Mouse (Mus musculus) CH12.LX (cell line): ENCODE measurements around the gene Srp68. TPM values are rescaled to one million over a fixed set of nuclear protein-coding genes. Genes with fewer than 3 reads are reported as not detected.

Source experiments
- DNase-seq: peaks from one replicate; pipeline ENCODE4 v3.0.0-alpha.2; 2013; ENCODE audit errors: extremely low read depth
- H3K27ac ChIP-seq: 2 replicates; pipeline ENCODE4 v1.5.1; 2012; ENCODE audit warnings: low read depth, mild to moderate bottlenecking, control low read depth, moderate library complexity; ENCODE audit not compliant: insufficient read depth
- H3K27me3 ChIP-seq: replicated peaks from 2 replicates; pipeline ENCODE3; 2012; ENCODE audit warnings: inconsistent platforms
- H3K36me3 ChIP-seq, 2 experiments: replicated peaks in 1 of 2; 2 replicates each; pipeline versions ENCODE3 to v1.6.1; 2012; ENCODE audit warnings: inconsistent platforms in 1 of 2, low read length in 1 of 2, mild to moderate bottlenecking in 1 of 2, mixed read lengths in 1 of 2, moderate library complexity in 1 of 2; ENCODE audit not compliant: control insufficient read depth in 1 of 2, insufficient read depth in 1 of 2
- H3K4me1 ChIP-seq, 2 experiments: 2 replicates each; pipeline ENCODE4 v1.6.1; 2012; ENCODE audit warnings: inconsistent platforms in 1 of 2, moderate library complexity in 1 of 2; ENCODE audit not compliant: insufficient read depth in 2 of 2, control insufficient read depth in 1 of 2
- H3K4me2 ChIP-seq: 2 replicates; pipeline ENCODE4 v1.6.1; 2012; ENCODE audit warnings: low read depth, mild to moderate bottlenecking, control low read depth; ENCODE audit not compliant: poor library complexity, insufficient read depth, severe bottlenecking
- H3K4me3 ChIP-seq, 3 experiments: fragments of 150-350 bp in 1 of 3; sonication (generic) in 1 of 3; replicated peaks in 1 of 3; 2 replicates each; pipeline versions ENCODE3 to v1.5.1; 2011 to 2012; ENCODE audit warnings: low read depth in 2 of 3, low read length in 2 of 3, mild to moderate bottlenecking in 2 of 3, moderate library complexity in 2 of 3, control low read depth in 1 of 3, improper control_type of control experiment in 1 of 3, inconsistent platforms in 1 of 3, mixed read lengths in 1 of 3; ENCODE audit not compliant: poor library complexity in 1 of 3
- H3K79me2 ChIP-seq: replicated peaks from 2 replicates; pipeline ENCODE4 v1.6.1; 2012; ENCODE audit warnings: mild to moderate bottlenecking, moderate library complexity; ENCODE audit not compliant: control insufficient read depth, poor library complexity, insufficient read depth, severe bottlenecking; ENCODE audit errors: extremely low read depth
- H3K9ac ChIP-seq: 2 replicates; pipeline ENCODE4 v1.6.1; 2012; ENCODE audit warnings: low read depth, mild to moderate bottlenecking, control low read depth, moderate library complexity; ENCODE audit not compliant: insufficient read depth
- H3K9me3 ChIP-seq: replicated peaks from 2 replicates; pipeline ENCODE3; 2012; ENCODE audit warnings: low read length, inconsistent platforms, mixed read lengths
- BHLHE40 ChIP-seq: IDR thresholded peaks from 2 replicates; pipeline ENCODE4 v1.6.1; 2011; ENCODE audit warnings: mild to moderate bottlenecking, low read depth, low read length, improper control_type of control experiment
- CHD1 ChIP-seq: IDR thresholded peaks from 2 replicates; pipeline ENCODE4 v1.6.1; 2012; ENCODE audit warnings: low read depth, low read length, improper control_type of control experiment, inconsistent platforms
- CHD2 ChIP-seq: IDR thresholded peaks from 2 replicates; pipeline ENCODE4 v1.6.1; 2011; ENCODE audit warnings: low read length, improper control_type of control experiment
- CTCF ChIP-seq, 2 experiments: IDR thresholded peaks in 1 of 2; conservative IDR thresholded peaks in 1 of 2; 2 replicates each; pipeline ENCODE4 v1.5.1; 2011 to 2012; ENCODE audit warnings: low read depth in 2 of 2, low read length in 2 of 2, improper control_type of control experiment in 1 of 2, inconsistent platforms in 1 of 2, mild to moderate bottlenecking in 1 of 2, moderate library complexity in 1 of 2
- E2F4 ChIP-seq: IDR thresholded peaks from 2 replicates; pipeline ENCODE4 v1.6.1; 2011; ENCODE audit warnings: low read depth, low read length, improper control_type of control experiment; ENCODE audit not compliant: insufficient replicate concordance
- ELF1 ChIP-seq: IDR thresholded peaks from 2 replicates; pipeline ENCODE4 v1.6.1; 2014; ENCODE audit warnings: low read depth, mild to moderate bottlenecking, inconsistent platforms, low read length, improper control_type of control experiment
- EP300 ChIP-seq: IDR thresholded peaks from 2 replicates; pipeline ENCODE4 v1.6.1; 2011; ENCODE audit warnings: low read length, improper control_type of control experiment
- ETS1 ChIP-seq: conservative IDR thresholded peaks from 2 replicates; pipeline ENCODE4 v1.6.1; 2012; ENCODE audit warnings: low read depth, mild to moderate bottlenecking, inconsistent platforms, low read length, improper control_type of control experiment, moderate library complexity
- GABPA ChIP-seq: IDR thresholded peaks from 2 replicates; pipeline ENCODE4 v1.6.1; 2012; ENCODE audit warnings: low read depth, low read length, improper control_type of control experiment, inconsistent platforms; ENCODE audit not compliant: insufficient replicate concordance
- HCFC1 ChIP-seq: IDR thresholded peaks from 2 replicates; pipeline ENCODE4 v1.6.1; 2012; ENCODE audit warnings: low read depth, mild to moderate bottlenecking, inconsistent platforms, low read length, improper control_type of control experiment
- IRF4 ChIP-seq: IDR thresholded peaks from 2 replicates; pipeline ENCODE4 v1.6.1; 2014; ENCODE audit warnings: low read depth, mild to moderate bottlenecking, inconsistent platforms, low read length, improper control_type of control experiment
- JUN ChIP-seq: IDR thresholded peaks from 2 replicates; pipeline ENCODE4 v1.6.1; 2011; ENCODE audit warnings: low read depth, mild to moderate bottlenecking, low read length, improper control_type of control experiment, moderate library complexity; ENCODE audit not compliant: insufficient read depth
- JUND ChIP-seq: conservative IDR thresholded peaks from 2 replicates; pipeline ENCODE4 v1.6.1; 2011; ENCODE audit warnings: low read depth, low read length, improper control_type of control experiment
- KAT2A ChIP-seq: IDR thresholded peaks from 2 replicates; pipeline ENCODE4 v1.6.1; 2012; ENCODE audit warnings: low read length, improper control_type of control experiment, inconsistent platforms; ENCODE audit not compliant: insufficient replicate concordance
- MAFK ChIP-seq: IDR thresholded peaks from 2 replicates; pipeline ENCODE4 v1.6.1; 2011; ENCODE audit warnings: low read length, improper control_type of control experiment; ENCODE audit not compliant: insufficient replicate concordance
- MAX ChIP-seq: IDR thresholded peaks from 2 replicates; pipeline ENCODE4 v1.6.1; 2011; ENCODE audit warnings: low read length, improper control_type of control experiment
- MAZ ChIP-seq: IDR thresholded peaks from 2 replicates; pipeline ENCODE4 v1.6.1; 2012; ENCODE audit warnings: low read depth, mild to moderate bottlenecking, inconsistent platforms, low read length, improper control_type of control experiment, moderate library complexity
- MEF2A ChIP-seq: IDR thresholded peaks from 2 replicates; pipeline ENCODE4 v1.6.1; 2014; ENCODE audit warnings: low read depth, mild to moderate bottlenecking, inconsistent platforms, low read length, improper control_type of control experiment, borderline replicate concordance
- MXI1 ChIP-seq: IDR thresholded peaks from 2 replicates; pipeline ENCODE4 v1.6.1; 2011; ENCODE audit warnings: mild to moderate bottlenecking, low read depth, low read length, improper control_type of control experiment
- MYC ChIP-seq: IDR thresholded peaks from 2 replicates; pipeline ENCODE4 v1.6.1; 2011; ENCODE audit warnings: low read depth, mild to moderate bottlenecking, improper control_type of control experiment, low read length
- NELFE ChIP-seq: IDR thresholded peaks from 2 replicates; pipeline ENCODE4 v1.6.1; 2011; ENCODE audit warnings: low read depth, low read length, improper control_type of control experiment
- NRF1 ChIP-seq: IDR thresholded peaks from 2 replicates; pipeline ENCODE4 v1.6.1; 2014; ENCODE audit warnings: low read depth, mild to moderate bottlenecking, inconsistent platforms, low read length, improper control_type of control experiment, moderate library complexity
- PAX5 ChIP-seq: IDR thresholded peaks from 2 replicates; pipeline ENCODE4 v1.6.1; 2012; ENCODE audit warnings: low read length, inconsistent platforms, mixed read lengths
- POLR2A ChIP-seq: IDR thresholded peaks from 2 replicates; pipeline ENCODE4 v1.6.1; 2011; ENCODE audit warnings: low read depth, mild to moderate bottlenecking, improper control_type of control experiment, low read length
- POLR2AphosphoS2 ChIP-seq: IDR thresholded peaks from 2 replicates; pipeline ENCODE4 v1.6.1; 2011; ENCODE audit warnings: low read depth, low read length, improper control_type of control experiment
- RCOR1 ChIP-seq: conservative IDR thresholded peaks from 2 replicates; pipeline ENCODE4 v1.6.1; 2012; ENCODE audit warnings: low read depth, mild to moderate bottlenecking, inconsistent platforms, low read length, improper control_type of control experiment
- SIN3A ChIP-seq: IDR thresholded peaks from 2 replicates; pipeline ENCODE4 v1.6.1; 2012; ENCODE audit warnings: low read length, improper control_type of control experiment, inconsistent platforms
- SMC3 ChIP-seq: IDR thresholded peaks from 2 replicates; pipeline ENCODE4 v1.6.1; 2011; ENCODE audit warnings: low read depth, low read length, improper control_type of control experiment
- TBP ChIP-seq: conservative IDR thresholded peaks from 2 replicates; pipeline ENCODE4 v1.6.1; 2011; ENCODE audit warnings: low read depth, low read length, improper control_type of control experiment
- TCF12 ChIP-seq: IDR thresholded peaks from 2 replicates; pipeline ENCODE4 v1.6.1; 2014; ENCODE audit warnings: low read depth, mild to moderate bottlenecking, inconsistent platforms, low read length, improper control_type of control experiment
- USF2 ChIP-seq: conservative IDR thresholded peaks from 2 replicates; pipeline ENCODE4 v1.6.1; 2011; ENCODE audit warnings: low read depth, low read length, improper control_type of control experiment
- ZC3H11A ChIP-seq: IDR thresholded peaks from 2 replicates; pipeline ENCODE4 v1.6.1; 2012; ENCODE audit warnings: low read depth, mild to moderate bottlenecking, inconsistent platforms, low read length, improper control_type of control experiment
- ZKSCAN1 ChIP-seq: IDR thresholded peaks from 2 replicates; pipeline ENCODE4 v1.6.1; 2012; ENCODE audit warnings: low read depth, inconsistent platforms, low read length, improper control_type of control experiment, borderline replicate concordance
- dilution Hi-C: fragments of 300-500 bp; cut with MboI; formaldehyde crosslinking; loops from 2 replicates; pipeline ENCODE4 v1.14.3; 2020; ENCODE audit warnings: low sequenced_read_pairs; ENCODE audit not compliant: extremely low pct_unique_long_range_greater_than_20kb, extremely low pct_ligation_motif_present
- in situ Hi-C: fragments of 300-500 bp; cut with MboI; formaldehyde crosslinking; loops from 3 replicates; pipeline ENCODE4 v1.14.3; 2019; ENCODE audit warnings: low sequenced_read_pairs, low pct_ligation_motif_present, low pct_unique_long_range_greater_than_20kb, mixed read lengths
- polyA plus RNA-seq: library from polyadenylated mRNA; unstranded; fragments of >175 nt; gene quantifications from 2 replicates; pipeline ENCODE4 v1.2.1, GENCODE M21; 2012; ENCODE audit warnings: low read depth; ENCODE audit not compliant: insufficient read length
- total RNA-seq, 2 experiments: library from RNA; depleted of rRNA; stranded (reverse); fragments of 300-350 nt in 1 of 2; fragments of >200 nt in 1 of 2; gene quantifications; 2 replicates each; pipeline ENCODE4 v1.2.3; 2012 to 2014

Gene Srp68
- total and polyA plus RNA-seq, 3 experiments: 53.2 to 184 (median 74.7) TPM

DNA sequence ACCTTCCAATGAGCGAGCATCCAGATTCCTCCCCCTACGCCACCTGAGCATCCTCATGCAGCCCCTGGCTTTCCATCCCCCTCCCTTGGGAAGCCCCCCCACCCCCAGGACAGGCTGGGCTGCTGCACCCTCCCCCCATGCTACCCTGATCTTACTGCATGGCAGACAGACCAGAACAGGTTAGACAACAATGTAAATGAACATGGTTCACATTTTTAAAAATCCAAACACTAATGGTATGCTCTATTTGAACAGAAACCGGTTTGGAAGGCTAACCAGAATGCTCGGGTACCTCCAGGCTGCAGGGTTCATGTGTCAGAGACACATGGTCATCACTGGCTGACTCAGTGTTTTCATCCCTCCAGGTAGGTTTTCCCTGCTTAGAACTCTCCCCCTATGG is 45.3 kb downstream of the Srp68 start:
- H3K4me2 ChIP-seq: no peak overlapping the region
- dilution Hi-C loops: no loop called here
- H3K36me3 ChIP-seq: peaks cover 0 to under 1% of the 10 kb centered on the region in 2 experiments
- H3K9me3 ChIP-seq: peaks cover 10% of the 10 kb centered on the region
- no peaks in the 10 kb centered on the region for H3K27me3 ChIP-seq
- H3K4me3 ChIP-seq: no peak overlapping the region
- no peak for TF ChIP-seq TBP
- no peak for TF ChIP-seq E2F4
- TF ChIP-seq, all 38 proteins: peak for 0
- no peak overlapping the region for H3K9ac ChIP-seq
- H3K27ac ChIP-seq: no peak overlapping the region
- no peak for DNase-seq
- no peaks in the 10 kb centered on the region for H3K79me2 ChIP-seq
- H3K4me1 ChIP-seq: no peaks in the 10 kb centered on the region
- in situ Hi-C loops: no loop called here

DNA sequence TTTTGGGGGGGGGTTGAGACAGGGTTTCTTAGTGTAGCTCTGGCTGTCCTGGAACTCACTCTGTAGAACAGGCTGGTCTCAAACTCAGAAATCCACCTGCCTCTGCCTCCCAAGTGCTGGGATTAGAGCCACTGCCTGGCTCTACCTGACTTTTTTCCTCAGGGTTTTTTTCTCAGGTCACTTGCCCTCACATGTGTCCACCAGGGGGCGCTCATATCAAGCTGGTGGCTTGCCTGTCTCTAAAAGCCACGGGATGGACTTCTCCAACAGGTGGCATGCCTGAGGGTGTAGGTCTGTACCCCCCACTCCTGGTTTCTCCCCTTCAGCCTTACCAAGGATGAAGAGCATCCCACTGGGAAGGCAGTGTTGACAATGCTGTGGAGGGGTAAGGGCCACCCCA is 47.6 kb downstream of the Srp68 start:
- H3K27me3 ChIP-seq: no peaks in the 10 kb centered on the region
- in situ Hi-C loops: no loop called here
- peak; percentile 99 for TF ChIP-seq SMC3
- TF ChIP-seq BHLHE40: 0 out of 2 replicates have a peak, but pooled peaks have one; percentile 18
- TF ChIP-seq MEF2A: peak; percentile 36; the same call in 1 of the 2 replicates
- TF ChIP-seq KAT2A: no peak
- no peak for TF ChIP-seq CHD1
- TF ChIP-seq JUN: peak; percentile 5; the same call in 1 of the 2 replicates
- peak; percentile 37; the same call in 1 of the 2 replicates for TF ChIP-seq ELF1
- peak; percentile 66 for TF ChIP-seq IRF4
- peak; percentile 36; the same call in 1 of the 2 replicates for TF ChIP-seq CHD2
- no peak for TF ChIP-seq USF2
- TF ChIP-seq POLR2AphosphoS2: no peak
- TF ChIP-seq CTCF (conservative IDR thresholded peaks at IDR 0.05 in 1 of 2, IDR thresholded peaks at IDR 0.05 in 1 of 2; ENCODE audit: low read depth in 2 of 2, low read length in 2 of 2): peak; percentile 71 to 99
- TF ChIP-seq TCF12: peak; percentile 57
- no peak for TF ChIP-seq POLR2A
- TF ChIP-seq MYC: peak; percentile 78; the same call in 1 of the 2 replicates
- TF ChIP-seq MAZ: peak; percentile 79
- TF ChIP-seq SIN3A: peak; percentile 70; the same call in 1 of the 2 replicates
- 0 out of 2 replicates have a peak, but pooled peaks have one; percentile 31 for TF ChIP-seq NRF1
- TF ChIP-seq HCFC1: no peak
- TF ChIP-seq MXI1: peak; percentile 41; the same call in 1 of the 2 replicates
- no peak for TF ChIP-seq ETS1
- TF ChIP-seq NELFE: peak; percentile 78; the same call in 1 of the 2 replicates
- no peak for TF ChIP-seq ZKSCAN1
- TF ChIP-seq E2F4: no peak
- peak; percentile 97 for TF ChIP-seq ZC3H11A
- no peak for TF ChIP-seq PAX5
- TF ChIP-seq TBP: no peak
- TF ChIP-seq EP300: no peak
- TF ChIP-seq MAFK: no peak
- no peak for TF ChIP-seq JUND
- 0 out of 2 replicates have a peak, but pooled peaks have one; percentile 53 for TF ChIP-seq RCOR1
- no peak for TF ChIP-seq GABPA
- peak; percentile 76 for TF ChIP-seq MAX

More for the DNA sequence above, 47.6 kb downstream of the Srp68 start:
- dilution Hi-C loops: no loop called here
- Histone ChIP-seq H3K4me1 (no peaks in the 10 kb centered on the region), H3K79me2 (no peaks in the 10 kb centered on the region), H3K36me3 (peaks cover 0 to 13% of the 10 kb centered on the region in 2 experiments), H3K9me3 (peaks cover 33% of the 10 kb centered on the region), H3K4me2 (no peak overlapping the region), H3K4me3 (no peak overlapping the region), H3K9ac (no peak overlapping the region), H3K27ac (no peak overlapping the region)
- DNase-seq: peak; percentile 90
